Mouse (Mus musculus) forebrain, embryonic 14.5 days (tissue): ENCODE measurements around the gene Itih1. TPM values are rescaled to one million over a fixed set of nuclear protein-coding genes. Genes with fewer than 3 reads are reported as not detected.

Source experiments
- ATAC-seq: fragments of 200-750 bp; cut with Nextera tagmentation; 2 replicates; pipeline ENCODE4 v1.8.0; 2017; ENCODE audit warnings: mild to moderate bottlenecking, moderate library complexity
- DNase-seq: peaks from one replicate; pipeline ENCODE4 v3.0.0-alpha.2; 2015; ENCODE audit warnings: low spot score
- H3K27ac ChIP-seq: fragments of 300-500 bp; sonication (generic); 2 replicates; pipeline ENCODE4 v1.5.1; 2014; ENCODE audit warnings: low read depth, mild to moderate bottlenecking, control low read depth, low read length, moderate library complexity
- H3K27me3 ChIP-seq: fragments of 300-500 bp; sonication (generic); replicated peaks from 2 replicates; pipeline ENCODE4 v1.6.1; 2014; ENCODE audit warnings: low read length, control low read depth, mixed read lengths; ENCODE audit not compliant: control insufficient read depth, insufficient read depth
- H3K36me3 ChIP-seq: fragments of 300-500 bp; sonication (generic); 2 replicates; pipeline ENCODE4 v1.6.1; 2014; ENCODE audit warnings: low read length, control low read depth; ENCODE audit not compliant: control insufficient read depth, insufficient read depth
- H3K4me1 ChIP-seq: fragments of 300-500 bp; sonication (generic); 2 replicates; pipeline ENCODE4 v1.6.1; 2014; ENCODE audit warnings: antibody characterized with exemption, low read length, control low read depth; ENCODE audit not compliant: control insufficient read depth, insufficient read depth
- H3K4me2 ChIP-seq: fragments of 300-500 bp; sonication (generic); 2 replicates; pipeline ENCODE4 v1.6.1; 2014; ENCODE audit warnings: mild to moderate bottlenecking, control low read depth, low read length
- H3K4me3 ChIP-seq: fragments of 300-500 bp; sonication (generic); 2 replicates; pipeline ENCODE4 v1.5.1; 2014; ENCODE audit warnings: low read depth, low read length, control low read depth
- H3K9ac ChIP-seq: fragments of 300-500 bp; sonication (generic); 2 replicates; pipeline ENCODE4 v1.6.1; 2014; ENCODE audit warnings: mild to moderate bottlenecking, low read length, control low read depth, moderate library complexity
- H3K9me3 ChIP-seq: fragments of 300-500 bp; sonication (generic); replicated peaks from 2 replicates; pipeline ENCODE4 v1.6.1; 2016; ENCODE audit warnings: low read length, control low read depth, mixed read lengths; ENCODE audit not compliant: control insufficient read depth
- WGBS: fragments of 180-500 bp; shearing (Covaris S2); extraction: QIAGEN DNeasy Blood & Tissue Kit; methylation state at CpG from one replicate; pipeline ENCODE4 v1.1.7; 2014; 5-methylcytosine and 5-hydroxymethylcytosine counted together
- polyA plus RNA-seq: library from polyadenylated mRNA; unstranded; fragments of >200 nt; fragmentation: Nextera tagmentation; extraction: Ambion mirVana; gene quantifications from 2 replicates; pipeline ENCODE4 v1.2.1, GENCODE M21; 2014

The Itih1 gene
- polyA plus RNA-seq, 1 experiment from 2014 or later: not detected

GRCm38 (mm10) chr14:30913404-30913803 lies 29.7 kb downstream of the Itih1 start:
- no peak overlapping the region for H3K27ac ChIP-seq
- ATAC-seq (no peak), DNase-seq (peak; percentile 21)
- H3K36me3 ChIP-seq: no peaks in the 10 kb centered on the region
- H3K27me3 ChIP-seq: no peaks in the 10 kb centered on the region
- H3K4me2 ChIP-seq: no peak overlapping the region
- no peaks in the 10 kb centered on the region for H3K9me3 ChIP-seq
- 75% methylated on average over 5 of the region's 5 CpGs for WGBS
- H3K9ac ChIP-seq: no peak overlapping the region
- no peak overlapping the region for H3K4me3 ChIP-seq
- H3K4me1 ChIP-seq: no peaks in the 10 kb centered on the region

GRCm38 (mm10) chr14:30912641-30913040 lies 30.4 kb downstream of the Itih1 start:
- no peaks in the 10 kb centered on the region for H3K4me1 ChIP-seq
- 80% methylated on average over 8 of the region's 8 CpGs for WGBS

GRCm38 (mm10) chr14:30911141-30911540 lies 31.9 kb downstream of the Itih1 start:
- H3K27ac ChIP-seq: no peak overlapping the region
- no peaks in the 10 kb centered on the region for H3K27me3 ChIP-seq
- 94% methylated on average over 8 of the region's 8 CpGs for WGBS
- H3K9ac ChIP-seq: no peak overlapping the region
- no peak overlapping the region for H3K4me3 ChIP-seq
- H3K36me3 ChIP-seq: no peaks in the 10 kb centered on the region
- ATAC-seq: no peak
- H3K4me2 ChIP-seq: no peak overlapping the region
- DNase-seq: no peak
- H3K9me3 ChIP-seq: no peaks in the 10 kb centered on the region
- no peaks in the 10 kb centered on the region for H3K4me1 ChIP-seq

More at GRCm38 (mm10) chr14:30912641-30913040, 30.4 kb downstream of the Itih1 start:
- no peak for ATAC-seq
- Histone ChIP-seq H3K36me3 (no peaks in the 10 kb centered on the region), H3K9ac (no peak overlapping the region), H3K27me3 (no peaks in the 10 kb centered on the region), H3K27ac (no peak overlapping the region), H3K4me3 (no peak overlapping the region), H3K9me3 (no peaks in the 10 kb centered on the region), H3K4me2 (no peak overlapping the region)
- DNase-seq: no peak

GRCm38 (mm10) chr14:30907814-30908265 lies 35.2 kb downstream of the Itih1 start:
- DNase-seq (no peak), ATAC-seq (no peak)
- Histone ChIP-seq H3K4me3 (no peak overlapping the region), H3K4me2 (no peak overlapping the region), H3K9ac (no peak overlapping the region), H3K4me1 (no peaks in the 10 kb centered on the region), H3K27me3 (no peaks in the 10 kb centered on the region), H3K27ac (no peak overlapping the region), H3K36me3 (no peaks in the 10 kb centered on the region), H3K9me3 (no peaks in the 10 kb centered on the region)
- 90% methylated on average over 3 of the region's 3 CpGs for WGBS

GRCm38 (mm10) chr14:30906001-30906400 lies 37.1 kb downstream of the Itih1 start:
- no peaks in the 10 kb centered on the region for H3K27me3 ChIP-seq
- ATAC-seq (no peak), DNase-seq (no peak)
- H3K4me3 ChIP-seq: no peak overlapping the region
- no peak overlapping the region for H3K4me2 ChIP-seq
- no peaks in the 10 kb centered on the region for H3K4me1 ChIP-seq
- H3K36me3 ChIP-seq: no peaks in the 10 kb centered on the region
- no peak overlapping the region for H3K27ac ChIP-seq
- no peaks in the 10 kb centered on the region for H3K9me3 ChIP-seq
- 90% methylated on average over 6 of the region's 6 CpGs for WGBS
- H3K9ac ChIP-seq: no peak overlapping the region

- ATAC-seq (no peak), DNase-seq (no peak)
- H3K4me3 ChIP-seq: no peak overlapping the region
- H3K27ac ChIP-seq: no peak overlapping the region
- H3K4me1 ChIP-seq: no peaks in the 10 kb centered on the region
- no peaks in the 10 kb centered on the region for H3K27me3 ChIP-seq
- H3K4me2 ChIP-seq: no peak overlapping the region
- H3K9ac ChIP-seq: no peak overlapping the region
- H3K9me3 ChIP-seq: no peaks in the 10 kb centered on the region
- WGBS: 90% methylated on average over 8 of the region's 8 CpGs
- no peaks in the 10 kb centered on the region for H3K36me3 ChIP-seq
These were observed 38.8 kb downstream of the Itih1 start for GRCm38 (mm10) chr14:30904307-30904706.

- Histone ChIP-seq H3K4me1 (no peaks in the 10 kb centered on the region), H3K36me3 (no peaks in the 10 kb centered on the region), H3K27ac (no peak overlapping the region), H3K4me3 (no peak overlapping the region), H3K4me2 (no peak overlapping the region), H3K9ac (no peak overlapping the region), H3K9me3 (no peaks in the 10 kb centered on the region), H3K27me3 (no peaks in the 10 kb centered on the region)
- no peak for DNase-seq
- 87% methylated on average over 3 of the region's 3 CpGs for WGBS
- no peak for ATAC-seq
These were observed 40.1 kb downstream of the Itih1 start for GRCm38 (mm10) chr14:30903036-30903435.

- Histone ChIP-seq H3K9me3 (no peaks in the 10 kb centered on the region), H3K27me3 (no peaks in the 10 kb centered on the region), H3K36me3 (no peaks in the 10 kb centered on the region), H3K4me2 (no peak overlapping the region), H3K27ac (no peak overlapping the region), H3K4me1 (no peaks in the 10 kb centered on the region), H3K9ac (no peak overlapping the region), H3K4me3 (no peak overlapping the region)
- WGBS: 94% methylated on average over 5 of the region's 5 CpGs
- ATAC-seq (no peak), DNase-seq (no peak)
These were observed 40.5 kb downstream of the Itih1 start for GRCm38 (mm10) chr14:30902628-30903027.

- Histone ChIP-seq H3K27me3 (no peaks in the 10 kb centered on the region), H3K27ac (0 out of 2 replicates have a peak overlapping the region, but pooled peaks have one; percentile 7), H3K9ac (no peak overlapping the region), H3K9me3 (no peaks in the 10 kb centered on the region), H3K4me1 (no peaks in the 10 kb centered on the region), H3K4me3 (no peak overlapping the region), H3K36me3 (no peaks in the 10 kb centered on the region), H3K4me2 (no peak overlapping the region)
- 8% methylated on average over 3 of the region's 3 CpGs for WGBS
- ATAC-seq: no peak
- no peak for DNase-seq
These were observed 43.1 kb downstream of the Itih1 start for GRCm38 (mm10) chr14:30899972-30900371.
